8 mouse cellular contexts compared by ENCODE assay signal in the genomic region with DNA sequence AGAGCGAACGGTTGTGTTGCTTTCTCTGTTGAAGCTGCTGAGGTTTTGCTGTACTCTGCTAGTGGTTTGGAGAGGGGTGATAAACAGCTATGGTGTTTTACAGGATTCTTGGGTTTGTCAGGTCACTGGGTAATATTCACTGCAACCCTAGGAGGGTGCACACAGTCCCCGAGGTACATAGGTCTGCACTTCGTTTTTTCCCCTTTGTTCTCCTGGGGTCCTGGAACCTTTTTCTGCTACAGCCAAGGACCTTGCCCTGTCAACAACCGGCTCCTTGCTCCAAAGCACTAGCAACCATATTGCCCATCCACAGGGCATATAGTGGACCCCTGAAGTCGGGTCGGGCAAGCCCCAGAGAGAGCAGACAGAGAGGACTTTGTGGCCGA. TPM values are rescaled to one million over a fixed set of nuclear protein-coding genes. Genes with fewer than 3 reads are reported as not detected.
A peak's percentile ranks its signal among the peaks of the same experiment; 100 is the strongest.
DNase-seq lines count a peak whose midpoint lies in the region; ATAC-seq lines count a peak whose summit lies in the region.
"Not testable (repeated sequence)": the region's sequence is repeated elsewhere in the genome, so short reads cannot be mapped to it uniquely, and the experiment has no call there.

No protein-coding gene starts in this region.

- 2% methylated on average over 3 of the region's 8 CpGs for WGBS in forebrain, embryonic 11.5 days
- WGBS in heart, embryonic 15.5 days, result 0% methylated on average over 5 of the region's 8 CpGs
- WGBS in limb, embryonic 12.5 days, result 0% methylated on average over 4 of the region's 8 CpGs

- peak; percentile 79 for ATAC-seq in forebrain, embryonic 11.5 days (replicated peaks; ENCODE audit: low FRiP score)
- peak; percentile 76 for ATAC-seq in heart, embryonic 15.5 days (replicated peaks; ENCODE audit: insufficient number of reproducible peaks, insufficient read depth, low FRiP score, low read depth)
- ATAC-seq in limb, embryonic 12.5 days (ENCODE audit: insufficient number of reproducible peaks, insufficient read depth, low FRiP score, low TSS enrichment, low read depth), result peak; percentile 94
- ATAC-seq in megakaryocyte, adult 5-6 weeks (ENCODE audit: poor library complexity, severe bottlenecking), result peak; percentile 49

- H3K4me1 ChIP-seq in forebrain, embryonic 11.5 days (replicated peaks; ENCODE audit: control insufficient read depth, insufficient read depth, low read length); heart, embryonic 15.5 days (replicated peaks); limb, embryonic 12.5 days (replicated peaks): not testable (repeated sequence)

- H3K9me3 ChIP-seq in forebrain, embryonic 11.5 days (ENCODE audit: control insufficient read depth, low read length); heart, embryonic 15.5 days (replicated peaks); limb, embryonic 12.5 days: not testable (repeated sequence)

- peak; percentile 68 for DNase-seq in adrenal gland, postnatal 14 days
- not testable (repeated sequence) for DNase-seq in forebrain, embryonic 11.5 days (ENCODE audit: low spot score)
- peak; percentile 26 to 53 for DNase-seq in kidney, adult 8-10 months
- DNase-seq in right cerebral cortex, adult 2 months (ENCODE audit: low spot score in 2 of 2), result peak; percentile 32 to 37
- DNase-seq in thymus, postnatal 4 days, result peak; percentile 47

- not testable (repeated sequence) for H3K36me3 ChIP-seq in forebrain, embryonic 11.5 days (ENCODE audit: control insufficient read depth, insufficient read depth, low read length); heart, embryonic 15.5 days; limb, embryonic 12.5 days

- H3K9ac ChIP-seq in forebrain, embryonic 11.5 days (ENCODE audit: low read length); heart, embryonic 15.5 days; limb, embryonic 12.5 days (replicated peaks): not testable (repeated sequence)

- H3K4me2 ChIP-seq in forebrain, embryonic 11.5 days (ENCODE audit: low read depth, low read length, severe bottlenecking); limb, embryonic 12.5 days: not testable (repeated sequence)
- 0 out of 2 replicates have a peak overlapping the region, but pooled peaks have one; percentile 30 for H3K4me2 ChIP-seq in heart, embryonic 15.5 days

- not testable (repeated sequence) for H3K27ac ChIP-seq in forebrain, embryonic 11.5 days (ENCODE audit: low read depth, low read length); heart, embryonic 15.5 days; limb, embryonic 12.5 days

- H3K4me3 ChIP-seq in forebrain, embryonic 11.5 days (ENCODE audit: low read depth, low read length); heart, embryonic 15.5 days; limb, embryonic 12.5 days (replicated peaks): not testable (repeated sequence)

- H3K27me3 ChIP-seq in forebrain, embryonic 11.5 days (ENCODE audit: control insufficient read depth, insufficient read depth, low read length); heart, embryonic 15.5 days; limb, embryonic 12.5 days: not testable (repeated sequence)

RNA-seq across cellular contexts. Expression of a gene that starts 14.8 kb away (rescaled TPM):
- total RNA-seq in adrenal gland, postnatal 14 days (2021), result 35.0 and 37.9 TPM in 2 replicates
- polyA plus RNA-seq in forebrain, embryonic 11.5 days (2014; fragmentation: Nextera tagmentation; extraction: Ambion mirVana), result 76.1 and 78.4 TPM in 2 replicates
- 47.8 and 50.6 TPM in 2 replicates for polyA plus RNA-seq in heart, embryonic 15.5 days (2015; fragmentation: Nextera tagmentation; extraction: Ambion mirVana)
- polyA plus RNA-seq in limb, embryonic 12.5 days (2016; fragmentation: Nextera tagmentation; extraction: Ambion mirVana), result 63.0 and 73.3 TPM in 2 replicates
- 48.6 and 68.4 TPM in 2 replicates for total RNA-seq in megakaryocyte, adult 5-6 weeks (2015)
- total RNA-seq in megakaryocyte, adult 5-6 weeks (2017), result 71.0 and 86.9 TPM in 2 replicates

RNA-seq across cellular contexts. Expression of a gene that starts 54.1 kb away (rescaled TPM):
- total RNA-seq in adrenal gland, postnatal 14 days (2021), result 68.4 and 75.3 TPM in 2 replicates
- polyA plus RNA-seq in forebrain, embryonic 11.5 days (2014; fragmentation: Nextera tagmentation; extraction: Ambion mirVana), result 170 and 179 TPM in 2 replicates
- 137 and 138 TPM in 2 replicates for polyA plus RNA-seq in heart, embryonic 15.5 days (2015; fragmentation: Nextera tagmentation; extraction: Ambion mirVana)
- 200 and 201 TPM in 2 replicates for polyA plus RNA-seq in limb, embryonic 12.5 days (2016; fragmentation: Nextera tagmentation; extraction: Ambion mirVana)
- 200 and 220 TPM in 2 replicates for total RNA-seq in megakaryocyte, adult 5-6 weeks (2015)
- total RNA-seq in megakaryocyte, adult 5-6 weeks (2017), result 141 and 153 TPM in 2 replicates
